ENCODE assay signal across 16 mouse cellular contexts in genomic region chr2:84355281-84355680, GRCm38 (mm10).
"Had no signal": no experiment of that assay in that cellular context is flagged by ENCODE, and none has a peak within 500 bp of the region (broad histone marks: within the 10 kb centered on the region; RNA-seq: fewer than 3 reads in every experiment).

No protein-coding gene starts in this region.

- H3K4me1 ChIP-seq: intestine, embryonic 15.5 days; liver, embryonic 13.5 days had no signal

- H3K27me3 ChIP-seq: intestine, embryonic 15.5 days; liver, embryonic 13.5 days had no signal

- H3K9me3 ChIP-seq: intestine, embryonic 15.5 days; liver, embryonic 13.5 days had no signal

- DNase-seq: kidney, adult 11 months; kidney, adult 8-10 months; kidney, postnatal 36 days; layer of hippocampus, postnatal 36 days; left cerebral cortex, postnatal 4 days; liver, embryonic 13.5 days; lung, embryonic 14.5 days; midbrain, embryonic 14.5 days; spleen, adult 18-20 months; thymus, adult 18-20 months; thymus, postnatal 36 days had no signal

- H3K4me2 ChIP-seq: intestine, embryonic 15.5 days; liver, embryonic 13.5 days; lung, embryonic 14.5 days; midbrain, embryonic 11.5 days had no signal

- H3K9ac ChIP-seq: intestine, embryonic 15.5 days; liver, embryonic 13.5 days; lung, embryonic 14.5 days had no signal

- H3K36me3 ChIP-seq: intestine, embryonic 15.5 days; liver, embryonic 13.5 days had no signal

- H3K27ac ChIP-seq: intestine, embryonic 15.5 days; left cerebral cortex, adult 2 months; liver, embryonic 13.5 days; macrophage had no signal

- ATAC-seq: intestine, embryonic 15.5 days; lung, postnatal 0 days had no signal

- H3K4me3 ChIP-seq: intestine, embryonic 15.5 days; left cerebral cortex, adult 2 months; liver, embryonic 13.5 days had no signal
